Mouse (Mus musculus): ENCODE results near the gene Rhod. TPM values are rescaled to one million over a fixed set of nuclear protein-coding genes. Genes with fewer than 3 reads are reported as not detected.
A peak's percentile ranks its signal among the peaks of the same experiment; 100 is the strongest.

Gene Rhod
- polyA plus RNA-seq, 1 experiment from 2014 or later: 30.0 TPM

DNA sequence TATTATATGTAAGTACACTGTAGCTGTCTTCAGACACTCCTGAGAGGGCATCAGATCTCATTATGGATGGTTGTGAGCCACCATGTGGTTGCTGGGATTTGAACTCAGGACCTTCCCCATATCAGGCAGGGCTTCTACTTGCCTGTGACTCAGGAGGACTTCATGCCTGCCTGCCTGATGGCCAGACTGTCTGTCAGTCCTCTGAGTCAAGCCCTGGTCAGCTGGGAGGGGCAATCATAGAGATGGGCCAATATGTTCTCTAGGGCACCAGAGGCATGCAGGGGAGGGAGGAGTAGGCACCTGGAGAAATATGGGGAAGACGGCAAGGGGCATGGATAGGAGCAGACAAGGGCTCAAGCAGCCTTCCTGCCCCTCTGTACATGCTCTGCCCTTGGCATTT lies 4.2 kb downstream of the Rhod start:
- ATAC-seq (ENCODE audit: low read depth) (no peak), DNase-seq (ENCODE audit: low spot score) (no peak)
- 100% methylated on average over 1 of the region's 1 CpGs for WGBS
- Histone ChIP-seq H3K4me2 (ENCODE audit: low read depth, low read length) (no peak overlapping the region), H3K4me1 (ENCODE audit: control insufficient read depth, insufficient read depth, low read length) (peaks cover 5% of the 10 kb centered on the region), H3K27ac (replicated peaks; ENCODE audit: low read depth, low read length) (no peak overlapping the region), H3K9ac (ENCODE audit: low read depth, low read length) (no peak overlapping the region), H3K27me3 (replicated peaks; ENCODE audit: control insufficient read depth, insufficient read depth, low read length) (no peaks in the 10 kb centered on the region), H3K4me3 (ENCODE audit: low read depth, low read length) (no peak overlapping the region), H3K36me3 (ENCODE audit: control insufficient read depth, insufficient read depth, low read length) (peaks cover 17% of the 10 kb centered on the region), H3K9me3 (ENCODE audit: control insufficient read depth, low read length) (no peaks in the 10 kb centered on the region)

GRCm38 (mm10) chr19:4433756-4434155 lies 5.5 kb downstream of the Rhod start:
- H3K36me3 ChIP-seq (ENCODE audit: control insufficient read depth, insufficient read depth, low read length): peaks cover 22% of the 10 kb centered on the region
- H3K9me3 ChIP-seq (ENCODE audit: control insufficient read depth, low read length): no peaks in the 10 kb centered on the region
- 77% methylated on average over 1 of the region's 1 CpGs for WGBS
- H3K4me3 ChIP-seq (ENCODE audit: low read depth, low read length): no peak overlapping the region
- no peak overlapping the region for H3K4me2 ChIP-seq (ENCODE audit: low read depth, low read length)
- no peaks in the 10 kb centered on the region for H3K27me3 ChIP-seq (replicated peaks; ENCODE audit: control insufficient read depth, insufficient read depth, low read length)
- H3K9ac ChIP-seq (ENCODE audit: low read depth, low read length): no peak overlapping the region
- no peaks in the 10 kb centered on the region for H3K4me1 ChIP-seq (ENCODE audit: control insufficient read depth, insufficient read depth, low read length)
- H3K27ac ChIP-seq (replicated peaks; ENCODE audit: low read depth, low read length): no peak overlapping the region
- ATAC-seq (ENCODE audit: low read depth) (no peak), DNase-seq (ENCODE audit: low spot score) (no peak)

DNA sequence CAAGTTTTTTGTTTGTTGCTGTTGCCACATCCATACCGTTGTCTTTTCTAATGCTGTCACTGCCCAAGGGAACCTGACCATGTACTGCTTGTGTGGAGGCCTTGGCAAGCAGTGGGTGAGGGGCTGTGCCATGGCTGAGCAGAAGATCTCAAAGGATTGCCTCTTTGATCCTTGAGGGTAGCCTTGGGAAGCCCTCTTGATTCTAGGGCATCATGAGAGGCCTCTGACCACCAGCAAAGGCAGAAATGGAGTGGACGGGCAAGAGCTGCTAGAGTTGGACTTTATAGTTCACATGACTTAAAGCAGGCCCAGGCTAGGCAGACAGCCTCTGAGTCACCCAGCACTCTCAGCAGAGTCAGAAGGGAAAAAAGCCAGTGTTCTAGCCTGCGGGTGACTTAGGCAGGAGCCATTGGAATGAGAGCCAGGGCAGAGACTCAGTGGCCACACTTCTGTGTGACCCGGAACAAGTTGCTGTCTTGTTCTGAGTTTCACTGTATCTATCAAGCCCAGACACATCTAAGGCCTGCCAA lies 9.1 kb downstream of the Rhod start:
- no peak for ATAC-seq (ENCODE audit: low read depth)
- no peaks in the 10 kb centered on the region for H3K27me3 ChIP-seq (replicated peaks; ENCODE audit: control insufficient read depth, insufficient read depth, low read length)
- no peak overlapping the region for H3K27ac ChIP-seq (replicated peaks; ENCODE audit: low read depth, low read length)

GRCm38 (mm10) chr19:4425610-4426366 lies 13.4 kb downstream of the Rhod start:
- Histone ChIP-seq H3K36me3 (ENCODE audit: control insufficient read depth, insufficient read depth, low read length) (peaks cover 56% of the 10 kb centered on the region), H3K27ac (replicated peaks; ENCODE audit: low read depth, low read length) (no peak overlapping the region), H3K27me3 (replicated peaks; ENCODE audit: control insufficient read depth, insufficient read depth, low read length) (no peaks in the 10 kb centered on the region), H3K4me2 (ENCODE audit: low read depth, low read length) (no peak overlapping the region), H3K4me1 (ENCODE audit: control insufficient read depth, insufficient read depth, low read length) (no peaks in the 10 kb centered on the region), H3K4me3 (ENCODE audit: low read depth, low read length) (no peak overlapping the region), H3K9ac (ENCODE audit: low read depth, low read length) (no peak overlapping the region), H3K9me3 (ENCODE audit: control insufficient read depth, low read length) (no peaks in the 10 kb centered on the region)
- ATAC-seq (ENCODE audit: low read depth): no peak
- 79% methylated on average over 19 of the region's 19 CpGs for WGBS
- DNase-seq (ENCODE audit: low spot score): peak; percentile 41

More for the DNA sequence above, 9.1 kb downstream of the Rhod start:
- no peak overlapping the region for H3K9ac ChIP-seq (ENCODE audit: low read depth, low read length)
- H3K4me2 ChIP-seq (ENCODE audit: low read depth, low read length): no peak overlapping the region
- no peaks in the 10 kb centered on the region for H3K4me1 ChIP-seq (ENCODE audit: control insufficient read depth, insufficient read depth, low read length)
- no peak overlapping the region for H3K4me3 ChIP-seq (ENCODE audit: low read depth, low read length)
- peaks cover 30% of the 10 kb centered on the region for H3K36me3 ChIP-seq (ENCODE audit: control insufficient read depth, insufficient read depth, low read length)
- H3K9me3 ChIP-seq (ENCODE audit: control insufficient read depth, low read length): no peaks in the 10 kb centered on the region
- DNase-seq (ENCODE audit: low spot score): no peak
- WGBS: 83% methylated on average over 4 of the region's 4 CpGs

- H3K9ac ChIP-seq (ENCODE audit: low read depth, low read length): no peak overlapping the region
- H3K4me1 ChIP-seq (ENCODE audit: control insufficient read depth, insufficient read depth, low read length): no peaks in the 10 kb centered on the region
- ATAC-seq (ENCODE audit: low read depth) (peak; percentile 54; the same call in 1 of the 2 replicates), DNase-seq (ENCODE audit: low spot score) (no peak)
- peaks cover 47% of the 10 kb centered on the region for H3K36me3 ChIP-seq (ENCODE audit: control insufficient read depth, insufficient read depth, low read length)
- 81% methylated on average over 3 of the region's 3 CpGs for WGBS
- H3K9me3 ChIP-seq (ENCODE audit: control insufficient read depth, low read length): no peaks in the 10 kb centered on the region
- no peaks in the 10 kb centered on the region for H3K27me3 ChIP-seq (replicated peaks; ENCODE audit: control insufficient read depth, insufficient read depth, low read length)
- H3K4me3 ChIP-seq (ENCODE audit: low read depth, low read length): no peak overlapping the region
- no peak overlapping the region for H3K27ac ChIP-seq (replicated peaks; ENCODE audit: low read depth, low read length)
- no peak overlapping the region for H3K4me2 ChIP-seq (ENCODE audit: low read depth, low read length)
Observed at GRCm38 (mm10) chr19:4423021-4423420, 16.2 kb downstream of the Rhod start.

- Histone ChIP-seq H3K27me3 (replicated peaks; ENCODE audit: control insufficient read depth, insufficient read depth, low read length) (no peaks in the 10 kb centered on the region), H3K27ac (replicated peaks; ENCODE audit: low read depth, low read length) (no peak overlapping the region), H3K9me3 (ENCODE audit: control insufficient read depth, low read length) (no peaks in the 10 kb centered on the region), H3K4me1 (ENCODE audit: control insufficient read depth, insufficient read depth, low read length) (no peaks in the 10 kb centered on the region), H3K4me2 (ENCODE audit: low read depth, low read length) (no peak overlapping the region), H3K4me3 (ENCODE audit: low read depth, low read length) (no peak overlapping the region), H3K9ac (ENCODE audit: low read depth, low read length) (no peak overlapping the region), H3K36me3 (ENCODE audit: control insufficient read depth, insufficient read depth, low read length) (peaks cover 47% of the 10 kb centered on the region)
- WGBS: 96% methylated on average over 3 of the region's 3 CpGs
- DNase-seq (ENCODE audit: low spot score) (peak; percentile 19), ATAC-seq (ENCODE audit: low read depth) (no peak)
Observed at GRCm38 (mm10) chr19:4422581-4422980, 16.7 kb downstream of the Rhod start.

GRCm38 (mm10) chr19:4420153-4420910 lies 18.9 kb downstream of the Rhod start:
- Histone ChIP-seq H3K4me1 (ENCODE audit: control insufficient read depth, insufficient read depth, low read length) (no peaks in the 10 kb centered on the region), H3K36me3 (ENCODE audit: control insufficient read depth, insufficient read depth, low read length) (peaks cover 33% of the 10 kb centered on the region), H3K4me3 (ENCODE audit: low read depth, low read length) (no peak overlapping the region), H3K27me3 (replicated peaks; ENCODE audit: control insufficient read depth, insufficient read depth, low read length) (no peaks in the 10 kb centered on the region), H3K9ac (ENCODE audit: low read depth, low read length) (no peak overlapping the region), H3K4me2 (ENCODE audit: low read depth, low read length) (no peak overlapping the region), H3K9me3 (ENCODE audit: control insufficient read depth, low read length) (no peaks in the 10 kb centered on the region), H3K27ac (replicated peaks; ENCODE audit: low read depth, low read length) (no peak overlapping the region)
- DNase-seq (ENCODE audit: low spot score) (no peak), ATAC-seq (ENCODE audit: low read depth) (0 out of 2 replicates have a peak, but pooled peaks have one; percentile 24)
- WGBS: 81% methylated on average over 8 of the region's 8 CpGs

GRCm38 (mm10) chr19:4419711-4420110 lies 19.5 kb downstream of the Rhod start:
- 95% methylated on average over 5 of the region's 5 CpGs for WGBS

More at GRCm38 (mm10) chr19:4419711-4420110, 19.5 kb downstream of the Rhod start:
- H3K36me3 ChIP-seq (ENCODE audit: control insufficient read depth, insufficient read depth, low read length): peaks cover 27% of the 10 kb centered on the region
- H3K27ac ChIP-seq (replicated peaks; ENCODE audit: low read depth, low read length): no peak overlapping the region
- DNase-seq (ENCODE audit: low spot score) (no peak), ATAC-seq (ENCODE audit: low read depth) (no peak)
- no peaks in the 10 kb centered on the region for H3K27me3 ChIP-seq (replicated peaks; ENCODE audit: control insufficient read depth, insufficient read depth, low read length)
- H3K4me3 ChIP-seq (ENCODE audit: low read depth, low read length): no peak overlapping the region
- H3K9me3 ChIP-seq (ENCODE audit: control insufficient read depth, low read length): no peaks in the 10 kb centered on the region
- H3K4me2 ChIP-seq (ENCODE audit: low read depth, low read length): no peak overlapping the region
- H3K9ac ChIP-seq (ENCODE audit: low read depth, low read length): no peak overlapping the region
- no peaks in the 10 kb centered on the region for H3K4me1 ChIP-seq (ENCODE audit: control insufficient read depth, insufficient read depth, low read length)
